Mouse (Mus musculus): ENCODE measurements around the gene Rnf224. TPM values are rescaled to one million over a fixed set of nuclear protein-coding genes. Genes with fewer than 3 reads are reported as not detected.

Gene Rnf224
- polyA plus RNA-seq, 1 experiment from 2014 or later: 0.51 TPM

GRCm38 (mm10) chr2:25241438-25241775 lies 4.8 kb upstream of the Rnf224 start:
- Histone ChIP-seq H3K27ac (replicated peaks) (peak overlapping the region; percentile 91), H3K4me3 (ENCODE audit: low read depth, low read length) (peak overlapping the region; percentile 45; the same call in 1 of the 2 replicates), H3K27me3 (ENCODE audit: control insufficient read depth, insufficient read depth, low read length) (no peaks in the 10 kb centered on the region), H3K36me3 (ENCODE audit: control insufficient read depth, insufficient read depth, low read length) (peaks cover 2% of the 10 kb centered on the region; the same call in 1 of the 2 replicates), H3K9ac (ENCODE audit: low read length) (peak overlapping the region; percentile 69; the same call in 1 of the 2 replicates), H3K4me2 (replicated peaks; ENCODE audit: low read depth) (peak overlapping the region; percentile 78), H3K9me3 (ENCODE audit: control insufficient read depth, low read length) (no peaks in the 10 kb centered on the region), H3K4me1 (replicated peaks; ENCODE audit: control insufficient read depth, insufficient read depth) (peaks cover 7% of the 10 kb centered on the region; the same call in 1 of the 2 replicates)
- DNase-seq (ENCODE audit: low spot score): peak; percentile 66
- 15% methylated on average over 6 of the region's 6 CpGs for WGBS
- peak; percentile 54 for ATAC-seq (ENCODE audit: low FRiP score, low TSS enrichment)
- TF ChIP-seq CTCF (IDR thresholded peaks at IDR 0.05; ENCODE audit: low read depth): no peak
- TF ChIP-seq EP300 (optimal IDR thresholded peaks at IDR 0.05): no peak

DNA sequence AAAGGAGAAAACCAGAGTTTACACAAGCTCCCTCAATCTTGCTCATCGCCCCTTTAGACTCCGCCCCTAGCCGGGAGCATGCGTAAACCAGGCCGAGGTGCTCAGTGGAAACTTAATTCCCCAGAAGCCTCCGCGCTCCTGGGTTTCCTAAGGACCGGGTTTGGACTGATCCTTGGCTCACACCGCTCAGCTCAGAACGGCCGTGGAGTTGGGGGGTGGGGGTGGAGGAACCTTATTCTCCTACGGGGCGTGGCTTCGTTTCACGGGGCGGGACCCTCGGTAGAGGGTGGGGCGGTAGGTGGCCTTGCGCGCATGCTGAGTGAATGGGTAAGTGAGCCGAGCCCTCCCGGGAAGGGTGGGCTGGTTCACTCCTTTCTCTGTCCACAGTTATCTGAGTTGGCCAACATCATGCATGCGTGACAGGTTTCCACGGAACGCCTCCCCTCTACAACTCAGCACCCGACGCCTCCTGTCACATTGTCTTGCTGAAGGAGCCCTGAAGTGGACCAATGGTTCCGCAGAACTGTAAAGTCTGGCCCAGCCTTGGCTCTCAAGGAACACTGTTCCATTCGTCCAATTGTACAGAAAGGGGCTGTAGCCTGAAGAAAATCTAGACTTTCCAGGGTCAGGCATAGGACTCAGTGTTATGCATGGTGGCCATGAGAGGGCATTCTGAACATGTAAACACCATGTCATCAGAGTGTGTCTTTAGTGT lies 4.3 kb upstream of the Rnf224 start:
- WGBS: 1% methylated on average over 29 of the region's 29 CpGs
- peaks cover 7% of the 10 kb centered on the region; the same call in 1 of the 2 replicates for H3K4me1 ChIP-seq (replicated peaks; ENCODE audit: control insufficient read depth, insufficient read depth)
- peak overlapping the region; percentile 91 for H3K27ac ChIP-seq (replicated peaks)
- peak; percentile 66 for ATAC-seq (ENCODE audit: low FRiP score, low TSS enrichment)
- peaks cover 2% of the 10 kb centered on the region; the same call in 1 of the 2 replicates for H3K36me3 ChIP-seq (ENCODE audit: control insufficient read depth, insufficient read depth, low read length)
- H3K4me3 ChIP-seq (ENCODE audit: low read depth, low read length): peak overlapping the region; percentile 23
- H3K4me2 ChIP-seq (replicated peaks; ENCODE audit: low read depth): peak overlapping the region; percentile 78
- no peak for TF ChIP-seq EP300 (optimal IDR thresholded peaks at IDR 0.05)
- no peak for TF ChIP-seq CTCF (IDR thresholded peaks at IDR 0.05; ENCODE audit: low read depth)
- DNase-seq (ENCODE audit: low spot score): peak; percentile 85
- H3K9ac ChIP-seq (ENCODE audit: low read length): peak overlapping the region; percentile 45; the same call in 1 of the 2 replicates
- H3K27me3 ChIP-seq (ENCODE audit: control insufficient read depth, insufficient read depth, low read length): no peaks in the 10 kb centered on the region
- H3K9me3 ChIP-seq (ENCODE audit: control insufficient read depth, low read length): no peaks in the 10 kb centered on the region

GRCm38 (mm10) chr2:25240310-25240709 lies 3.7 kb upstream of the Rnf224 start:
- Histone ChIP-seq H3K9ac (ENCODE audit: low read length) (peak overlapping the region; percentile 45; the same call in 1 of the 2 replicates), H3K9me3 (ENCODE audit: control insufficient read depth, low read length) (no peaks in the 10 kb centered on the region)
- no peak for ATAC-seq (ENCODE audit: low FRiP score, low TSS enrichment)

GRCm38 (mm10) chr2:25239766-25240165 lies 3.2 kb upstream of the Rnf224 start:
- Histone ChIP-seq H3K9ac (ENCODE audit: low read length) (no peak overlapping the region), H3K27ac (replicated peaks) (peak overlapping the region; percentile 91), H3K4me3 (ENCODE audit: low read depth, low read length) (no peak overlapping the region), H3K4me1 (replicated peaks; ENCODE audit: control insufficient read depth, insufficient read depth) (peaks cover 7% of the 10 kb centered on the region; the same call in 1 of the 2 replicates), H3K27me3 (ENCODE audit: control insufficient read depth, insufficient read depth, low read length) (no peaks in the 10 kb centered on the region), H3K4me2 (replicated peaks; ENCODE audit: low read depth) (peak overlapping the region; percentile 29; the same call in 1 of the 2 replicates), H3K9me3 (ENCODE audit: control insufficient read depth, low read length) (no peaks in the 10 kb centered on the region), H3K36me3 (ENCODE audit: control insufficient read depth, insufficient read depth, low read length) (no peaks in the 10 kb centered on the region)
- TF ChIP-seq EP300 (optimal IDR thresholded peaks at IDR 0.05) (no peak), CTCF (IDR thresholded peaks at IDR 0.05; ENCODE audit: low read depth) (no peak)
- DNase-seq (ENCODE audit: low spot score) (peak; percentile 38), ATAC-seq (ENCODE audit: low FRiP score, low TSS enrichment) (no peak)
- 72% methylated on average over 3 of the region's 3 CpGs for WGBS

More at GRCm38 (mm10) chr2:25240310-25240709, 3.7 kb upstream of the Rnf224 start:
- DNase-seq (ENCODE audit: low spot score): no peak
- no peak for TF ChIP-seq CTCF (IDR thresholded peaks at IDR 0.05; ENCODE audit: low read depth)
- TF ChIP-seq EP300 (optimal IDR thresholded peaks at IDR 0.05): no peak
- H3K4me3 ChIP-seq (ENCODE audit: low read depth, low read length): peak overlapping the region; percentile 23; the same call in 1 of the 2 replicates
- WGBS: 50% methylated on average over 8 of the region's 8 CpGs
- H3K27me3 ChIP-seq (ENCODE audit: control insufficient read depth, insufficient read depth, low read length): no peaks in the 10 kb centered on the region
- peak overlapping the region; percentile 91 for H3K27ac ChIP-seq (replicated peaks)
- H3K4me2 ChIP-seq (replicated peaks; ENCODE audit: low read depth): peak overlapping the region; percentile 78
- H3K36me3 ChIP-seq (ENCODE audit: control insufficient read depth, insufficient read depth, low read length): peaks cover 2% of the 10 kb centered on the region; the same call in 1 of the 2 replicates
- peaks cover 7% of the 10 kb centered on the region; the same call in 1 of the 2 replicates for H3K4me1 ChIP-seq (replicated peaks; ENCODE audit: control insufficient read depth, insufficient read depth)

- Histone ChIP-seq H3K4me3 (ENCODE audit: low read depth, low read length) (no peak overlapping the region), H3K9ac (ENCODE audit: low read length) (no peak overlapping the region), H3K27ac (replicated peaks) (peak overlapping the region; percentile 91), H3K4me1 (replicated peaks; ENCODE audit: control insufficient read depth, insufficient read depth) (peaks cover 7% of the 10 kb centered on the region; the same call in 1 of the 2 replicates), H3K4me2 (replicated peaks; ENCODE audit: low read depth) (peak overlapping the region; percentile 11; the same call in 1 of the 2 replicates), H3K9me3 (ENCODE audit: control insufficient read depth, low read length) (no peaks in the 10 kb centered on the region), H3K27me3 (ENCODE audit: control insufficient read depth, insufficient read depth, low read length) (no peaks in the 10 kb centered on the region), H3K36me3 (ENCODE audit: control insufficient read depth, insufficient read depth, low read length) (no peaks in the 10 kb centered on the region)
- ATAC-seq (ENCODE audit: low FRiP score, low TSS enrichment): peak; percentile 69
- TF ChIP-seq CTCF (IDR thresholded peaks at IDR 0.05; ENCODE audit: low read depth) (no peak), EP300 (optimal IDR thresholded peaks at IDR 0.05) (no peak)
- DNase-seq (ENCODE audit: low spot score): peak; percentile 66
These were observed 1.5 kb upstream of the Rnf224 start for GRCm38 (mm10) chr2:25238106-25238505.

GRCm38 (mm10) chr2:25237522-25237921 lies 935 bp upstream of the Rnf224 start:
- ATAC-seq (ENCODE audit: low FRiP score, low TSS enrichment): peak; percentile 45
- Histone ChIP-seq H3K27ac (replicated peaks) (peak overlapping the region; percentile 91), H3K4me1 (replicated peaks; ENCODE audit: control insufficient read depth, insufficient read depth) (peaks cover 5% of the 10 kb centered on the region; the same call in 1 of the 2 replicates), H3K4me2 (replicated peaks; ENCODE audit: low read depth) (0 out of 2 replicates have a peak overlapping the region, but pooled peaks have one; percentile 17), H3K36me3 (ENCODE audit: control insufficient read depth, insufficient read depth, low read length) (no peaks in the 10 kb centered on the region), H3K27me3 (ENCODE audit: control insufficient read depth, insufficient read depth, low read length) (no peaks in the 10 kb centered on the region), H3K9me3 (ENCODE audit: control insufficient read depth, low read length) (no peaks in the 10 kb centered on the region), H3K9ac (ENCODE audit: low read length) (0 out of 2 replicates have a peak overlapping the region, but pooled peaks have one; percentile 27), H3K4me3 (ENCODE audit: low read depth, low read length) (no peak overlapping the region)
- 46% methylated on average over 4 of the region's 4 CpGs for WGBS
- TF ChIP-seq EP300 (optimal IDR thresholded peaks at IDR 0.05) (no peak), CTCF (IDR thresholded peaks at IDR 0.05; ENCODE audit: low read depth) (no peak)
- peak; percentile 84 for DNase-seq (ENCODE audit: low spot score)

Measured in stomach, postnatal 0 days (tissue).